Mouse (Mus musculus) embryonic fibroblast, embryonic 13.5 days (primary cell): ENCODE measurements around the gene Poc5.

ENCODE experiments used
- CTCF ChIP-seq: IDR thresholded peaks from 2 replicates; pipeline ENCODE4 v1.5.1; 2011; ENCODE audit warnings: mild to moderate bottlenecking, control low read depth, low read length, moderate library complexity, borderline replicate concordance; ENCODE audit not compliant: insufficient read depth
- POLR2A ChIP-seq: IDR thresholded peaks from 2 replicates; pipeline ENCODE4 v1.6.1; 2011; ENCODE audit warnings: low read depth, mild to moderate bottlenecking, control low read depth, low read length, moderate library complexity

- TF ChIP-seq POLR2A (no peak), CTCF (no peak)
Observed at GRCm38 (mm10) chr13:96417261-96417813, 29.2 kb downstream of the Poc5 start.
